Mouse (Mus musculus): ENCODE measurements around the gene Rgcc.

Gene Rgcc

DNA sequence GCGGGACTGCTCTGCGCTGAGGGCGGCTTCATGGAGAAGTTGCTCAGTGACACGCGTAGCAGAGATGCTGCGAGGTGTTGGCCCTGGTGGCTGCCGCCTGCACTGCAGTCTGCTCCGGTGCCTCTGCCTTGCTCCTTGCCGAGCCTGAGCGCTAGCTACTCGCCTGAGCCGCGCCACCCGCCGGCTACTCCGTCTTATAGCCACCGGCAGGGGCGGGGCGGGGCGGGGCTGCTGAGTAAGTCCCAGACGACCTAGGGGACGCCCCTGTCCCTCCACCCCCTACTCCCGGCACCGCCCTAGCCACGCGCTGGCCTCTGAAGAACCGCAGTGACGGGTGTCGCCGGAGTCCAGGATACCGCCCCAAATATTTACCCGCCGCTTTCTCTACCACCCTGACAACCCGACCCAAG is at the start of gene Rgcc:
Rgcc (minus strand) TSS at position 180 of the 410 bp plus-strand sequence.
- DNase-seq = peak; percentile 97

DNA sequence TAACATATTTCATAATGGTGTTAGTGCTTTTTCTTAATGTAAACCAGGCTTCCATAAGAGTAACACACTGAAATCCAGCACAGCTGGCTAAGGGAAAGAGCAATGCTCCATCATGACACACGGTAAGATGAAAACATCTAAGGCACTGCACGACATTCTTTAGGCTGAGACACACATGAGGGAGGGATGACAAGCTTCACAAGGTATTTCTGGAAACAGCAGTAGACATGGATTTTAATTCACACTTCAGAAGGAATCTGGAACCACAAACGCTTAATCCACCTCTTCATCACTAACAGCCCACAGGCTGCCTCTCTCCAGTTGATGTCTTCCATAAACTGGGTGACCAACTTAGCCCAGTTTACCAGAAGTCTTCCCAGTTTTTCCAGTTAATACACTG is 44.9 kb upstream of the Rgcc start:
- no peak for DNase-seq

- DNase-seq = no peak
Observed at GRCm38 (mm10) chr14:79335613-79336012, 34.2 kb upstream of the Rgcc start.

DNA sequence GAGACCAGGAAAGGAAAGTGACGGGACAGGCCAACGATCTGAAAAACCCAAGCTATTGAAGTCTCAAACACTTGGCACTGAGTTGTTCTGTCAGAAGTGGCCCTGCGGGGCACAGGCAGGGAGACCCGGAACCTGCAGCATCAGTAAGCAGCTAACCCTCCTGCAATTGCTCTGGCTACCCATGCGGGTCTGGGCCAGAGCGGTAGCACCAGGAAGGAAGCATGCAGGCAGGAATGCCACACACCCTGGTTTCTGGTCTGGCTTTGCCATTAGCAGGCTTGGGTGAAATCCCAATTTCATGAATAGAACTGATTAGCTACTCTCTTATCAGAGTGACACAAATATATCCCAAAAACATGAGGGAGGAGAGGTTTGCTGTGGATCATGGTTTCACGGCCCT is 30.5 kb upstream of the Rgcc start:
- no peak for DNase-seq

DNA sequence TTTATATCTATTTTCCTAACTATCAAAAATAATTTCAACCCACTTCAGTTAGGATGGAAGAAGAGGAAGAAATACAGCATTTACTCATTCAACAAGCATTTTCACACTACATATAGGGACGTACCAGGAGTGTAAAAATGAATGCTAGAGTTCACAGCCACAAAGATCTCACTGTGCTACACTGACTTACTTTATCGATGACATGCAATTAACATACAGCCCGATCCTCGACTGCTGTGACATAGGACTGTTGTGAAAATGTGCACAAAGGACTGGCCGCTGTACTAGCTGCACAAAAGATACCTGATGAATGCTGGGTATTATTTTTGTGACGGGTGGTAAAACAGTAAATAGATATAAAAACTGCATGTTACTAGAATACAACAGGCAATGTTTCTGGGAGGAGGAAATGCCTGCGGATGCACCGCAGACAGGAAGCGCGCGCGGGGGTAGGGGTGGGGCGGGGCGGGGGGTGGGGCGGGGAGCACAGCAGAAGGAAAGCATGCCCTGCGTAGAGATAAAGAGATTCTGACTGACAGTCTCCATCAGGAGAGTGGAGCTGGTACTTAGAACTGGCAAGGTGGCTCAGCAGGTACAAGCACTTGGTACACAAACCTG is 29.6 kb upstream of the Rgcc start:
- no peak for DNase-seq

DNA sequence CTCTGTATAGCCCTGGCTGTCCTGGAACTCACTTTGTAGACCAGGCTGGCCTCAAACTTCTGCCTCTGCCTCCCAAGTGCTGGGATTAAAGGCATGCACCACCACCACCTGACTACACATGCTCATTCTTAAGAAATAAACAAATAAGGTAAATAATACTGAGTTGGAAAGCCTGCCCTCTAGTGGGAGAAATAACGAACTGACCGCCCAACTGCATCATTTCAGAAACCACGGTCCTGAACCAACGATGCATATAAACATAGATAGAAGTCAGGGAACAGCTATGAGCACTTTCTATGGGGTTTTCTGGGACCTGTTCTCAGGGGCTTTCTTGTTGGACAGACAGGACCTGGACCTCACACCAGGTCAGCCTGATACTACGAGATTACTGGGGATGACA is 25.6 kb upstream of the Rgcc start:
- DNase-seq = peak; percentile 66 to 69

- peak; percentile 39 to 41 for DNase-seq
Observed at GRCm38 (mm10) chr14:79324112-79324840, 22.8 kb upstream of the Rgcc start.

- DNase-seq = no peak
Observed at GRCm38 (mm10) chr14:79321881-79322280, 20.4 kb upstream of the Rgcc start.

DNA sequence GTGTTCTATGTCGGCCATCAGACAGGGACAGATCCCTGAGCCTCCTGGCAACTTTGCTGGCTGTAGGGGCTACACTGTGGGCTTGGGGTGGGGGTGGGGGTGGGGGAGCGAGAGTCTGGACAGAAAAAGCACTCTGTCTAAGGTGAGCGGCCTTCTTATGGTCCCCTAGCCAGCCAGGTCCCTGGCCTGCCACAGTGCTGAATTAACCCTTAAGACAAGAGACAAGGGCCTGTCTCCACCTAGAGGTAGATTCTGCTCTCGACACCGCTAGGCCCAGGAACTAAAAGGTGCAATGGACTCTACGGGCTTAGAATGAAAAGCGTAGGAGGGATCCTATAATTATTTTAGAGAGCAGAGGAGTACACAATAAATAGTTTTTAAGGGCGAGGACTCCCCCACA is 19.7 kb upstream of the Rgcc start:
- peak; percentile 73 for DNase-seq

DNA sequence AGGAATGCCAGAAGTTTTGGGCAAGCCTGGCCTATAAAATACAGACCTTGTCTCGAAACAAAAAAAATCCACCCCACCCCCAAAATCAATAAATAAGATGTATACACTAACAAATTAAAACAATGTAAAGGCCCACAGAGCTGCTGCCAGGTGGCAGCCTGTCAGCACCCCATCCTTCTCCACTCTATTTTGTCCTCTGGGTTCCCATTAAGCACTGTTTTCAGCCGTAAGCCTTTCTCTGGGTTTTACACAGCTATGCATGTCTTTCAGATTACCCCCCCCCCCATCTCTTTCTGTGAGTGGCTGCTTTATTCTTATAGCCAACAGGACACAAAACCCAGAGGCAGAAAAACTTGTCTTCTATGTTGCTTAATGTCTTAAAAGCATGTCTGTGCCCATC is 16.2 kb upstream of the Rgcc start:
- DNase-seq = no peak

DNA sequence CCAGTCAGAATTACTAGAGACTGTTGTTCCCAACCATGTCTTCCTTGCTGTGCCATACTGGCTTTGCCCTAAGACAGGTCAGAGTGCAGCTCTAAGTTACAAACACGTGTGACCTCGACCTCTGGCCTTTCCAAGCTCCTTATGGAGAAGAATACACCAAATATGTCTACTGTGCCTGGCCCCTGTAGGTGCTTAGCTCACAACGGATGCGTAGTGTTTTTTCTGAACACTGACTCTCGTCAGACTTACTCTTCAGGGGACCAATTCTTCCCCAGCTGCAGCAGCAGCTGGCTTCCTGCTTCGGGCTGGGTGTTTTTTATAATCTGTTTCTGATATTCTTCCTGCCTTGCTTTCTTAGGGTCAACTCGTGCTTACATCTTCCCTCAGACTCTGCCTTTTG is 14.4 kb upstream of the Rgcc start:
- DNase-seq = no peak

DNA sequence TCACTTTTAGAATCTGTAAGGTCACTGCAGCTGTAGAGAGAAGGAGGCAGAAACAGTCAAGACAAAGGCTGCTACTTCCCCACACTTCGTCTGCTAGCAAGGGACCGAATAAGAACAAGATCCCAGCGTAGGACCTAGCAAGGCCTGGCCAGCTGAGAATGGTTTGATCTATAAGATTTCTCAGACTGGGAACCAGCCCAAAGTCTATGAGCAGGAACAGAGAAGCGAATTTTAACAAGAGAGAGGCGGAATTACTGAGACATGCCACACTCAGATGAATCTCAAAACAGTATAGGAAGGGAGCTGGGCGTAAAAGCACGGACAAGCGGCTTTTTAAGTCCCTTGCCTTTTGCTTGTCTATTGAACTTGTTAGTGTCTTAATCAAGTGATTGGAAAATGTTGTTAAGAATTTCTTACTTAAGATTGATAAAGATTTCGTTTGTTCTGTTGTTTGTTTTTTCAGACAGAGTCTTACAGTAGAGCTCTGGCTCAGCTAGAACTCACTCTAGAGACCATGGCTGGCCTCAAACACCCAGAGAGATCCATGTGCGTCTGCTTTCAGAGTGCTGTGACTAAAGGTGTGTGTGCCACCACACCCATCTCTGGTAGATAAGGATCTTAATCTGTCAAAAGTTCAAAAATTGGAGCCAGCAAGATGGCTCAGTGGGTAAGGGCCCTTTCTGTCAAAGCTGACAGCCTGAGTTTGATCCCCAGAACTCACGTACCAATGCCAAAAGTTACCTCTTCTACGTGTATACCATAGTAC is 13.0 kb upstream of the Rgcc start:
- DNase-seq = no peak

DNA sequence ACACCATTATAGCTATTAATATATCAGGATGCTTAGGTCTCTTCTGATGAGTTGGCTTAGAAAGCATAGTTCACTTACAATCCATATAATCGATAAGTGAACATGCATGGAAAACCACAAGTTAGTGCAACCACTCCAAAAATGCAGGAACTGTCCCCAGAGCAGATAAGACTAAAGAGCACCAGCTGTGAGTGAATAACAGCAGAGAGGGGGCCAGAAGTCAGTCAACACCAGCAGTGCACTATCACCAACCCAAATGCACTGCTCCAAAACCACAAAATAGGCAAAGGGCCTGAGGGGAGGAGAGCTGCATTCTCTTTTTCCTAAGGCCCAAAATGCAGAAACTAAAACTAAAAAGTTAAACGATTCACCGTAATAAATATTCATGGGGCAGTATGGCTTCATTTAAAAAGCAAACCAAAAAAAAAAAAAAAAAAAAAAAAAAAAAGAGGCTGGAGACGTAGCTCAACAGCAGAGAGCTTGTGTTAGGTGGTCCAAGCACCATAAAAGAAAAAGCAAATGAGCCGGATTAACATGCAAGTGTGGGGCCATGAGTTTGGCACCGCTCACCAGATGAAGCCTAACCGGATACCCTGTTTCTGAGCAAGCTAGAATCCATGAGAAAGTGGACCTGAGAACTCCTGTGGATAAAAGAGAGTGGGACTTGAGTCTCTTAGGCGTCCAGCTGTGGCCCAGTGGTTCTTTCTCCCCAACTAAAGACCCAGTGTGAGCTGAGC is 12.2 kb upstream of the Rgcc start:
- DNase-seq = no peak

- no peak for DNase-seq
Observed at GRCm38 (mm10) chr14:79312719-79313118, 11.3 kb upstream of the Rgcc start.

DNA sequence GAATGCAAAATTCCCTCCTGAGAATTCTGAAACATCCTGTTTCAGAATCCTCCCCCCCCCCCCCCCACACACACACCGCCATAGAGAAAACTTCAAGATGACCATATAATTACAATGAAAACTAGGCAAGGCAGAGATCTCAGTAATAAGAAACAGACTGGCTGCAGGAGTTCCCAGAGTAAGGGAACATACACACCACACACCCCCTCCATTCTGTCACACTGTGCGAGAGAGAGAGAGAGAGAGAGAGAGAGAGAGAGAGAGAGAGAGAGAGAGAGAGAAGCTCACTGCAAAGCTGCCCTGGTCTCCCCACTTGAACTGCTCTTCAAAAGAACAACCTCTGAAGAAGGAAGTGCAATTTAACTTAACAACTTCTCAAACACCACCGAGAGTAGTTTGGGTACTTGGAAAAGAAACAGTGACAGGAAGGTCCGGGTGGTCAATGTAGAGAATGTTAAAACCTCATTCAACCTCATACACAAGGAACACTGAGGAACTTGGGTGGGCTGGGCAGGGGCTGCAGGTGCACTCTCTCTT is 10.5 kb upstream of the Rgcc start:
- DNase-seq = no peak

GRCm38 (mm10) chr14:79309115-79309514 is 7.7 kb upstream of the Rgcc start:
- no peak for DNase-seq

DNA sequence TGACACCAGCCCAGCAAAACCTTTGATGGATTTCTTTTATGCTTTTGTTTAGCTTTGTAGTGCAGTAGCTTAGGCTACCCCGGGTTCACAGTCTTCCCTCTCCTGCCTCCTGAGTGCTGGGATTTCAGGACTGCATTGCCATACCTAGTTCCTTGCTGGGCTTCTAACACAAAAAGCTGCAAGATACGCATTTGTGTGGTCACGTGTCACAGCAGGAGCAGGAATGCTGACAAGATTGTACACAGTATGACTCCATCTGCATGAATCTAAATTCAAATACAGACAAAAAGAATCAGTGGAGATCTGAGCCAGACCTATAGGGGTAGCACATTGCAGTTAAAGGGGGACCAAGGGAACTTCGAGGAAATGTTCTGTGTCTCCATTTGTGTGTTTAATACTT is 6.9 kb upstream of the Rgcc start:
- DNase-seq = peak; percentile 34 to 54

DNA sequence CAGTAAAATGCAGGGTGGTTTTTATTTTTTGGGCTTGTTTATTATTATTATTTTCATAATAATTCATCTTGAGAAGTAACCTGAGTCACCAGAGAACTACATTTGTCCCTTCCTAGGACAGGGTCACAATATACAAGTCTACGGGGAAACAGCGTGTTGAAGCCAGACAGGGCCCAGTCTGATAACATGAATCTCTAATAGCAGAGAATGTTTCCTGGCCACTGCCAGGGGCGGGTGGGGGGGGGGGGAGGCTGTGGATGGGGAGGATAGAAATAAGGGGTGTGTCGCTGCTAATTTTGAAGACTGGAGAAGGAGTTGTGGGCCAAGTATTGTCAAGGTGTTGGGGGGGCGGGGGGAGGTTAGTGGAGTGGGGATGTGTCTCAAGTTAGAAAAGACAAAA is 6.5 kb upstream of the Rgcc start:
- no peak for DNase-seq

- no peak for DNase-seq
Observed at GRCm38 (mm10) chr14:79307138-79307537, 5.7 kb upstream of the Rgcc start.

DNA sequence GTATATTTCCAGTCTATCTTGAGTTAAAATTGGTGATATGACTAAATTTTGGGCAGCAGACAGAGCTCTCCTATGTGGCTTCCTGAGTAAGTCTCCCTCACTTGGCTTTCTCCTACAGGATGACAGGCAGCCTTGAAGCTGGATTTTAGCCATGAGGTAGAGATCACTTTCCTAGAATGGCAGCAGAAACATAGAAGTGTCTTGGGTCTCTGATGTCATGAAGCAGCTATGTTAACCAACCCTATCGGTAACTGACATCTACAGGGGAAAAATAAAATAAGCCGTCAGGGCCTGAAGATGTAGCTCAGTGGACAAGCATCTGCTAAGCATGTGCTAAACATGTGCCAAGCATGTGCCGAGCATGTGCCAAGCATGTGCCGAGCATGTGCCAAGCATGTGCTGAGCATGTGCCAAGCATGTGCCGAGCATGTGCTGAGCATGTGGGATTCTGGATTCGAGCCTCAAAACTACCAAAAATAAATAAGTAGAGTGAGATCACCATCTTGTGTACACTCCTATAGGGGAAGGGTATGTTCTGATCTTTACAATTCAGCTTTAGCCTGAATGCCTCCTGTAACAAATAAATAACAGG is 3.5 kb upstream of the Rgcc start:
- no peak for DNase-seq

- DNase-seq = no peak
Observed at GRCm38 (mm10) chr14:79303150-79303549, 1.7 kb upstream of the Rgcc start.

- DNase-seq = peak; percentile 45 to 48
Observed at GRCm38 (mm10) chr14:79300641-79301350, 649 bp downstream of the Rgcc start.
